Mouse (Mus musculus) yolk sac, embryonic 10.5 days (tissue): Measurements from ENCODE around the gene Ercc6.

ENCODE experiments used
- DNase-seq: peaks from one replicate; pipeline ENCODE4 v3.0.0-alpha.2; 2017; ENCODE audit warnings: low spot score

Ercc6 gene

DNA sequence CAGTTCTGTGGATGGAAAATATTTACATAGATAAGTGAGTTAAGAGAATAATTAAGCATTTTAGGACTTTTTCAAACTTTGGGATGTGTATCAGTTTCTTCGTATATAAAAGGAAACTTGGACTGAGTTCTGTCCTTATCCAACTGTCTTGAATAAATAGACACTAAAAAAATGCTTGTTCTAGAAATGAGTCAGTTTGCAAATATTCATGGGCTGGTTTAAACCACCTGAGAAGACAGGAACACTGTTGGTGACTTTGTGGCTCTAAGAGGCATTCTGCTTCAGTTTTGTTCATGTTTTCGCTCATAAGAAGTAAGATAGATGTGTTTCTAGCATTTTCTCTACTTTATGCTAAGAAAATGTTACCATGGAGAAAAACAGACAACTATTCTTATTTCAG is 5.2 kb downstream of the Ercc6 start:
- no peak for DNase-seq

DNA sequence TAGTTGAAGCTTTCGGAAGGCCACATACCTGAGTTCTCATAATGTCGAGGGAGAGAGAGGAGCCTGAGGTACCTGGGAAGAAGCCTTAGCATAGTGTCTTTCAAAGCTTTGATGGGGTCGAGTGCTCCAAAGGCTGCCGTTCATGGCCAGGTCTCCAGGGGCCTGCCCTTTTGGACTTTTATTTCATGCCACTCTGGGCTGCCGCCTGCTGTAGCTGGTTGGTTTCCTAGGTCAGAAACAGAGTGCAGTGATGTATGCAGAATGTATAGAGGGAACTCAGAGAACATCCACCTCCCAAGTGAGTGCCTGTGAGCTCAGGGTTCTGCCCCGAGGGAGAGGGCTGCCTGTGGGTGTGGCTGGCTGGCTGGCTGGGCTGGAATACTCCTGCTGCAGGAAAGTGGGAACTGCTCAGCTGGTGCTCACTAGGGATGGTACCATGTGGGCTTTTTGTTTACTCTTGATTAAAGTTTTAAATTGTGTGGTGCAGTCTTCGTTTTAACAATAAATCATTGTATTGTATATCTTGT is 7.1 kb downstream of the Ercc6 start:
- no peak for DNase-seq

DNA sequence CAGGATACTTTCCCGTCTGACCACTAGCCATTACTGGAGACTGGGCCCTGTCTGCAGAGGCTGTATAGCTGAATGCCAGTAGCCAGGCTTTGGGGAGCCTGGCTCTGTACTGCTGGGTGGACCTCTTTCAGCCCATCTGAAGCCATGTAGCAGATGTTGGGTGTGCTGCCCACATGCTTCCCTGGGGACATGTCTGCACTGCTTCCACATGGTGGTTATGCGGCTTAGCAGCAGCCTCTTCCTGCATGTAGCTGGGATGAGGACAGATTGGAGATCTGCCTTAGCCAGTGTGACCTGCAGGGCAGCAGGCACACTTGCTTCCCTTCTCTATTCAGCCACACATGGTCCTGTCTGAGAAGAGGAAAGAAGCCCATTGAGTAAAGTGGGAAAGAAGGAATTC is 9.0 kb downstream of the Ercc6 start:
- DNase-seq, result no peak

DNA sequence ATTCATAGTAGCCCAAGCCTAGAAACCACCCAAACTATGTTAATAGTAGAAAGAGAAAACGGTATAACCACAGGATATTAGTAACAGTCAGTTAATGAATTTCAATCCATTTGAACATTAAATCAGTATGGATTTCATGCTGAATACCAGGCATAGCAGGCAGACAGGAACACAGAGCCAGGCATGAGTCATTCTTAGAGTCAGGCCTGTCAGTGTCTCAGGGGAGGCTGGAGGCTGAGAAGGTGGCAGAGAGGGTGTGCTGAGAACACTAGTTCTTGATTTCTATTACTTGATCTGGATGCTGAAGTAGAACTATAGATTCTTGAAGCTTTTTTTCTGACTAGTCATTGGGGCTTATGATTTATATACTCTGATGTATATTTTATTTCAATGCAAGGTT is 10.8 kb downstream of the Ercc6 start:
- no peak for DNase-seq

DNA sequence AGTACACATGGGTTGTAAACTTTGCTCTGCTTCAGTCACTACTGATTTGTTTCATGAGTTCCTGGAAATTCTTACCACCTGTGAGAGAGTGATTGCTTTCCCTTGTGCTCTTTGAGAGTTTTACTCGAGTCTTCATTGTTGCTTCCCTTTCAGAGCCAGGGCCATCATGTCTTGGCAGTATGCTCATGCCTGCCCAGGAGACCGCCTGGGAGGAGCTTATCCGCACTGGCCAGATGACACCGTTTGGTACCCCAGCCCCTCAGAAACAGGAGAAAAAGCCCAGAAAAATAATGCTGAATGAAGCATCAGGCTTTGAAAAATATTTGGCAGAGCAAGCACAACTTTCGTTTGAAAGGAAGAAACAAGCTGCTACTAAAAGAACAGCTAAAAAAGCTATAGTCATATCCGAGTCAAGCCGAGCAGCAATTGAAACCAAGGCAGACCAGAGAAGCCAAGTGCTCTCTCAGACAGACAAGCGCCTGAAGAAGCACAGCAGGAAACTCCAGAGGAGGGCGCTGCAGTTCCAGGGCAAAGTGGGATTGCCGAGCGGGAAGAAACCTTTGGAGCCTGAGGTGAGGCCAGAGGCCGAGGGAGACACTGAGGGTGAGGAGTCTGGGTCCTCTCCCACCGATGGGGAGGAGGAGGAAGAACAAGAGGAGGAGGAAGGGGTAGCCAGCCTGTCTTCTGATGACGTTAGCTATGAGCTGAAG is 12.8 kb downstream of the Ercc6 start:
- DNase-seq, result no peak

DNA sequence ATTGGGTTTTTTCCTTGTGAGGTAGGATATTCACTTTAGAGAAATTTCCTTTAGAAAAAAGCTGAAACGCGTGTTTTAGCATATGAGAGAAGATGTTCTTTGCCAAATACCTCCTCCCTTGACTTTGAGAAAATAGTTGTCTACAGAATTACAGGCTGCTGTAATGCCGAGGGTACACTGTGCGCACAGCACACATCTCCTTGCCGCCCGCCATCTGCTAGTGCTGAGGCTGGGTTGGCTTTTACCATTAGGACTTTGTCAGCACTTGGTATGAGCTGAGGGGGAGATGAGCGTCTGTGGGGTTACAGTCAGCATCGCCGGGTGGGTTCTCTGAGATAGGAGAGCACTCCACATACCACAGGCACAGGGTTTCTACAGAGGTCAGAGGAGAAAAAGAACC is 13.9 kb downstream of the Ercc6 start:
- DNase-seq, result no peak

DNA sequence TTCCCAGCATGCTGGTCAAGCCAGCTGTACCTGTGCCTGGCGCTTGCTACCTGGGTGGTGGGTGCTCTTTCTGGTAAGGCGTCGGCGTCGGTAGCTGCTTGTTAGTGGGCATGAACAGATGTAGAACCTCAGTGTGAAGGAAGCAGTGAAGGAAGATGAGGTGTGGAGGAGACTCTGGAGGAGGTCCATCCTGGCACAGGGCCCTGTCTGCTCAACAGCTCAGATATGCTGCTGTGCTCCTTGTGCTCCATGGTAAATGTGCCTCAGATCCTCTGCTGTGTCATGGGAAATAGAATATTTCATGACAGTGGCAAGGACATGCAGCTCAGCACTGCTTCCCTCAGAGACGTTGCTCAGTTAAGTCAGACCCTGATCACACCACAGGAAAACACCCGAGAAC is 15.7 kb downstream of the Ercc6 start:
- no peak for DNase-seq

DNA sequence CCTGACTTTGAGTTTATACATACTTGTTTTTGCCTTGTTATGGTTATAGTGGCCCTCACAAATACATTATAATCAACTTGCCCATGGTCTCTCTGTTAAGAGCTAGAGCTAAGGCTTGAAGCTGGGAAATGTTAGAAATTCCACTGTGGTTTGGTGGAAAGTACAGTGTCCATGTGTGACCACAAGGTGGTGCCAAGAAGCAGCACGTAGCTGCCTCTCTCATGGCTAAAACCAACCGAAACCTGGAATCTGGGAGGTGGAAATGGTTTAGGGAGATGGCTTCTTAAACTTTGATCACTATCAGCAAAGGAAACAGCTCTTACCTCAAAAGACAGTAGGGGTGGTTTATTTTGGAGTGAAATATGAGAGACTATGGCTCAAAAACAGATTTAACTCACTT is 17.6 kb downstream of the Ercc6 start:
- no peak for DNase-seq

DNA sequence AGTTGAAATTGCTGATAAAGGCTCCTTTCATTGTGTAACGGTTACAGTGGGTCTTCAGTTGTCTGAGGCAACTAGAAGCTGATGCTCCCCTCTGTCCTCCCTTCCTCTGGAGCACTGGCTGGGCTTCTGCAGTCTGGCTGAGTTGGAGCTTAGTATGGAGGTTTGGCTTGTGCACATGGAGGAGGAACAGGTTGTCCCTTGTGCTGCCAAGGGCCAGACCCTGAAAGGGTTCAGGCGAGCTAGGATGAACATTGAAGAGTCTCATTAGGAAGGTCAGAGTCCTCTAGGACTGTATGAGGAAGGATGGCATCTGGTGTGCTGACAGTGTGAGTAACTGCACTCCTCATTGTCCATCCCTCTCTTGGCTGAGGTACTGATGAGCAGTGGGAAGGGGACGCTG is 18.1 kb downstream of the Ercc6 start:
- no peak for DNase-seq

DNA sequence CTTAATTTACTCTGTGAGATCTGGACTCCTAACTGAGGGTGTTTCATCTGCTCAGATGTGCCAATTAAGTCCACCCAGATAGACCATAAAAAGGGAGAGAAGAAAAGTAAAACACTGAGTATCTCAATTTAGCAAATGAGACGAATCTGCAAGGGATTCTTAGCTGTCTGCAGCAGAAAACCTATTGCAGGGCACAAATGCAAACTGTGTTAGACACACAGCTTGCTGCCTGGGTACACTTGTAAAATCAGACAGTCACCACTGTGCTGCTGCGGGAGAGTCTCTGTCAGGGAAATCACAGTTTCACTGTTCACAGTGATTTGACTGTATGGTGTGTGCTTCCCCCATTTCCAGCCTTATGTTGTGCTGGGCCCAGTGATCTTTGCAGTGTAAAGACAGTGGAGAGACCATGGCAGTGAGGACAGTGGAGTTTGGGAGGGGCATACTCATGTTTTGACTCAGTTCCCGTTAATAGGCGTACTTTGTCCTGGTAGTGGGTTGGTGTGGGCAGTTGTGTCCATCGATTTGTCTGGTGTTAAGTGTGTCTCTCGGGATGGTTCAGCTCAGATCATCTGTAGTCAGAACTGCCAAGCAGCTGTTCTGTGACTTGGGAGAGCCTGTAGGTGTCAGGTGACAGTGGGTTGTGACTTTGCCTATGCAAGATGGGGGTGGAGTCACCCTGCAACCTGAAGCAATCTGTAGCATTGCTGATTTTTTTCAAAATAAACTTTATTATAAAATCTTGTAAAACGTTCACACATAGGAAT is 19.2 kb downstream of the Ercc6 start:
- no peak for DNase-seq

DNA sequence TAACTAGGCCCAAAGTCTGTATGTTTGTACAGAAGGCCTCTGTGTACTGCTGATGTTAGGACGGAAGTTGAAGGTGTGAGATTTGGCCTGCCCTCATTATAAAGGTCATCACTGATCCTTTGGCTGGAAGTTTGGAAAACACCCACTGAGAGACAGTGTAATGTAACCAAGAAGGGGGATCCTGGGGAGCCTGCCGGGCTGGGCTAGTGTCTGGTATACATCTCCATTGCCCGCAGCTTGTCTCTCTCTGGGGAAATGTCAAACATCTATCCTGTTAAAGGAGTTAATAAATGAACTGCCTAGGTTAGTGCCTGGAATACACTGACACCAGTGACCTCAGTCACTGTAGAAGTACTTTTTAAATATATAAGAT is 19.8 kb downstream of the Ercc6 start:
- DNase-seq, result no peak

DNA sequence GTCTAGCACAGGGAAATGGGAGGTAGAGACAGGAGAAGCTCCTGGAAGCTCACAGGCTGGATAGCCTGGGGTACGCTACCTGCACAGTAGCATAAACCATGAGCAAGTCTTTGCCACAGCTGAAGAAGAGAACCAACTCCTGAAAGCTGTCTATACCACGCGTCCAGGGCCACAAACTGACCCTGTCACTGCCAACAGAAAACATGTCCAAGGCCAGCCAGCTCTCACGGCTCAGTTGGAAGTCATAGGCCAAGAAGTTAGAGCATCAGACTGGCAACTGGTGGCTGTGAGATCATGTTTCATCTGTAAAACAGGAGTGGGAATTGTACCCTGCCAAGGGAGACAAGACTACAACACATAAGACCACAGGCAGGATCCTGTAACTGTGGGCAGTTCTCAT is 20.3 kb downstream of the Ercc6 start:
- no peak for DNase-seq

DNA sequence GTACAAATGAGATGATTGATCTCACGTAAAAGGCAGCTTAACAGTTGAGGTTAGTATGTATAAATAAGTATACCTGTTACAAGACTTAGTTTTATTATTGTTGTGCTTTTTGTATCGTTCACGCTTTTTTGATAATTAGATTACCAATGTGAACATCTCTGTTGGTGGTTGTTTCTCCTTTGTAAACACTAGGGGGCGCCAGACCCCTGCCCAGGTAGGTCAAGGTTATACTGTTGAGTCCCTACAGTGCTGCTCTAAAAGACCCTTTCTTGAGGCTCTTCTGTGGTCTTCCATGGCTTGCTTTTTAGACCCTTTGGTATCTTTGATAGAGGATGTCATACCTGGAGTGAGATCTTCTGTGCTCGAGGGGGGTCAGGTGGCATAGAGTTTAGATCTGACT is 20.8 kb downstream of the Ercc6 start:
- no peak for DNase-seq

DNA sequence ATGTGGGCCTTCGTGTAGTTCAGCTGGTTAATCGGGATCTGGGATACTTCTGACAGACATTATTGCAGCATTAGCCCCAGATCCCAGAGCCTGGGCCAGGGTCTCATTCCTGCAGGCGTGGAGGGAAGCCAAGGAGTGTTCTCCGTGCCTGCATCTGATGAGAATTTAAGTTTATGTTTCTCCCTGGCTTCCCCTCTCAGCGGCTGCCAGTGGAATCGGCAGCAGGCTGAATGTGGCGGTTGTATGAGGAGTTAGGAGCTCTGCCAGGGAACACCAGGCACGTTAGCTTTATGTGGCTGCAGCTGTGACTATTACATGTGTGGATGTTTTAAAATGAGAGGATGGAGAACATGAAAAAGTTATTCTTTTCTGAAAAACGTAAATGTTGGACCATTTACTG is 23.4 kb downstream of the Ercc6 start:
- DNase-seq, result no peak

DNA sequence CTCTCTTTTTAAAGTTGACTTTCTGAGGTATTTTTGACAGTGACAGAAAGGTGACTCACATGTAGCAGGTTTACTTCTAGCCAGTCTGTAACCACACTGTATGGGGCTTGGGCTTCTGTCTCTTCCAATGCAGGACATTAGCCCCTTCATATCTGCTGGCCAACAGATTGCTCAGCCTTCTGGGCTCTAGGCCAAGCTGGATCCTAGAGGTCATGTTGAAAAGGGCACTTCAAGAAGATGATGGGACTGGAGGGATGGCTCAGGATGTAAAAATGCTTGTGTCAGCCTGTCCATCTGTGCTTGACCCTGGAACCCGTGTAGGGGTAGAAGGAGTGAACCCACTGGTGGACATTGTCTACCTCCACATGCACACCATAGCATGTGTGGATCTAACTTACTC is 24.8 kb downstream of the Ercc6 start:
- DNase-seq, result no peak

DNA sequence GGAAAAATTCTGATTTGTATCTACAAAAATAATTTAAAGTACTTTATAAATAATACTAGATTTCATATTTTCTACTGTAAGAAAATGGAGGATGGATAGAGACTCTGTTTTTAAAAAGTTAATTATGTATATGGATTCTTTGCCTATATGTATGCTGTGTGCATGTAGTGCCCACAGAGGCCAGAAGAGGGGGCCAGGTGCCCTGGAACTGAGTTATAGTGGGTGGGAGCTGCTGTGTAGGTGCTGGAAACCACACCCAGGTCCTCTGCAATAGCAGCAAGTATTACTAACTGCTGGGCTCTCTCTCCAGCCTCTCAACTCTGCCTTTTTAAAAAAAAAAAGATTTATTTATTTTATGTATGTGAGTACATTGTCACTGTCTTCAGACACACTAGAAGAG is 29.8 kb downstream of the Ercc6 start:
- DNase-seq, result no peak

DNA sequence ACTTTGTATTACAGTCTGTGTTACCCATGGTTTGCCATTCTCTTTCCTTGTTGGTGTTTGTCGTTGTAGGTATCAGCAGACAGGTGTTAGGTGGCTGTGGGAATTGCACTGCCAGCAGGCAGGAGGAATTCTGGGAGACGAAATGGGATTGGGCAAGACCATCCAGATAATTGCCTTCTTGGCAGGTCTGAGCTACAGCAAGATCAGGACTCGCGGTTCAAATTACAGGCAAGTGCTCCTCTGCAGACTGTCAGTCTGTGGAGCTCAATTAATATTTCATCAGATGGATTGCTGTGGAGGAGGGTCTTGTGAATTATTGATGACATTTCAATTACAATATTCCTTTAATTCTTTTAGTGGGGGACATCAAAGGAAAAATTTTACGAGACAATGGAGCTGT is 33.4 kb downstream of the Ercc6 start:
- DNase-seq, result no peak

DNA sequence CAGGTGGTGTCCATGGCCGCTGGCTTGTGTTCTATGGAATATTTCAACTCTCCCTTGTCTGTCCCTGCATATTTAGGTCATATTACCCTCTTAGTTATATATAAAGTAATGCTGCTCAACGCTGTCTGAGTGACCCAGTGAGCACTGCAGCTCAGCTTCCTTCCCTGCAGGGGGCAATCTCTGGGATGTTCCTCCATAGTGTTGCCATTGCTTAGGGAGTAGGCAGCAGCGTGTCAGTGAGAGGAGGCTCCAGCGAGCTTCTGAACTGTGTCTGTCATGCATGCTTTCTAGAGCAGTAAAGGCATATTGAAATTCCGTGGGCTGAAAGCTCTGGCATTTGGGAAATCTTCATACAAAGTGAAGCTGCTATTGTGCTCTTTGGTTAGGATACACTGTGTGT is 38.5 kb downstream of the Ercc6 start:
- DNase-seq, result no peak

DNA sequence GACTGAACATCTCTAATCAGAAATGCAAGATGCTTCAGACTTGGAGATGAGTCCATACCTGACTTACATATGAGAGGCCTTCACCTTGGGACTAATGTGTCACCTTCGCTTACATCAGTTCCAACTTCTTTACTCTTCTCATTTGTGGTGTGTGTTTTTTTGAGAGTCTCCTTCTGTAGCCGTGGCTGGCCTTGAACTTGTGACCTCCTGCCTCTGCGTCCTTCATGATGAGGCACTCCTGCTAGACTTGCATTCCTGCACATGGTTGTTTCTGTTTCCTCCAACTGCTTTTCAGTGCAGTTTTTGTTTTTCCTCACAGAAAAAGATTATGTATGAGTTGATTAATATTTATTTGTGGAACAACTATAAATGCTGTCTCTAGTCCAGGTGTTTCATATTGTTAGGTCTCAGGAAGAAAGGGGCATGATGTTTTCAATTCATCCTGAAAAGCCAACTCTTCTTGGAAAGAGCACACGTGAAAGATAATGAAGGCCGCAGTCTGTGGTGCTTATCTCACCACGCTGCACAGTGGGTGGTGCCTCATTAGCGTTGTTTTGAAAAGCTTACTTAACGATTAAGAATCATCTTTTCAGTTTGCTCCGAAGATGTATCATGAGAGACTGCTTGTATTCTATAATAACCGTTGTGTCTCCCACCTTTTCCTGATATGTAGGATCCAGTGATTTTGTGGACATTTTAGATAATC is 40.0 kb downstream of the Ercc6 start:
- DNase-seq, result no peak

DNA sequence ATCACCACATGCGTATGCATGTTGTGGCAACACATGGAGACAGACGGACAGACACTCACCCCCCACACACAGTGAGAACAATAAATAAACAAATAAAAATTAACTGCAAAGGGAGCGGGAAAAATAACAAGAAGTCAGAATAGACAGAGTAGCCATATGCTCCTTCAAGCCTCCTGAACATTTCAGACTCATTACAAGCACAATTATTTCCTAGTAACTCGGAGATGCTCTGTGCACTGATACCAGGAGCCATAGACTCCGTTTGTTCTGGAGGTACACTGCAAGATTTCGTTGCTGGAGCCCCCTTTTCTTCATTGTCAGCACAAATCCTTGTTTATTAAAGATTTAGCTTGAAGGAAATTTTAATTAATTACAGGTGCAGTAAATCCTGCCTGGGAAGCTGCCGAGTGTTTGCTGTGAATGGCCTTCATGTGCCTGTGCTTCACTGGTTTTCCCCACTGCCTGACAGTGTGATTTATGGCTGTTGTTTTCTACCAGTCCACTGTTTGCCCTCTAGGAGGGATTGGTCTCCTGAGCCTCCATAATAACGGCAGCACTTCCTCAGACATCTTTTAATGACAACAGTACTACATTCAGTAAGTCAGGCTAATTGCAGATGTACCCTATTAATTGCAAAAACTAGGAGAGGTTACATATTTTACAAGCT is 41.7 kb downstream of the Ercc6 start:
- DNase-seq, result no peak

DNA sequence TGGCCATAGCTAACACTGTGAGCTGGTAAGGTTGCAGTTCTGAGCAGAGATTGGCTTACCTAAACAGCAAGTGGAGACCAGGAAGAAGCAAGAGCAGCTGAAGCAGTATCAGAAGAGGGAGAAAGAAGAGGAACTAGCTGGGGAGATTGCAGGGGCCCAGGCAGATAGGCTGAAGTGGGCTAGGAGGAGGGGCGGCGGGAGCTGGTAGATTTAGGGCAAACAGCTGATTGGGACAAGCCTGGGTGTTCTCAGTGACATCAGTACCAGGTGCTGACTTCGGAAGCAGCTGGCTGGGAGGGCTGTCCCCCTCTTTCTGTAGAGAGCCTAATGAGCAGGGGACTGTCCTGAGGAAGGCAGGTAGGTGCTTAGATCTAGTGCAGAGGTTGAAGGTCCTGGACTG is 48.1 kb downstream of the Ercc6 start:
- DNase-seq, result no peak

DNA sequence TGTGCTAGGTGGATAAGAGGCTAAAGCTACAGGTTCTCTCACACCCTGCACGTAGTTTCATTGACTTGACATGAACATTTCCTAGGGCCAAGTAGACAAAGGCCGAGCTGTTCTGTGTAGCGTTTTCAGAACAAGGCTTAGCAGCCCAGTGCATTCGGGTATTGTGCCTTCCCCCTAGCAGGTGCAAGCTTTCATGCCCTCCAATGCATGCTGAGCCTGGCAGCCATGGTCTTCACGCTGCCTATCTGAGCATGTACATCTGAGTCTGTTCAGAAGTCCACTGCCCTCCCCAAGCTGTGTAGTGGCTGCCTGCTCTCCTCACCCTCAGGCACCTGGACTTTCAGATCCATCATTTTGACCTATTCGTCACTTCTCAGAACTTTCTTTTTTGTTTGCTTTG is 50.3 kb downstream of the Ercc6 start:
- DNase-seq, result no peak

DNA sequence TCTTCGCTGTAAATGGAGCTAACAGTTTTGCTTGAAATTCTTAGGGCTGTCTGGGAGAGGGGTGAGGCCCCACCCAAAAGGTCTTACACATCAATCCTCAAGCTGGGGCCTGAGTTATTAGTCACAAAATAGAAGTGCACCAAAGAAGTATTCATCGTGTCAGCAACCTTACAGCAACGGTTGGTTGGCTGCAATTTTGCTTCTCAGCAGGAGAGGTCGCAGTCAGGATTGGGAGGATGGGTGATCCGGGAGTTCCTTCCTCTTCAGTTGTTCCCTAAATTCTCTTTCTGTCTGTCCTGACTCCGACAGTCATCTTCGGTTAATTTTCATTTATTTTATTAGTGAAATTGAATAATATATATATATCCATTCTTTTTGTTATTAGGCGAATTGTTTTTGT is 59.2 kb downstream of the Ercc6 start:
- no peak for DNase-seq
